Mouse (Mus musculus) ES-Bruce4 (cell line): ENCODE results near the gene Vmn1r58. TPM values are rescaled to one million over a fixed set of nuclear protein-coding genes. Genes with fewer than 3 reads are reported as not detected.

ENCODE experiments used
- H3K27ac ChIP-seq: 2 replicates; pipeline ENCODE4 v1.5.1; 2012; ENCODE audit warnings: low read length, inconsistent platforms; ENCODE audit not compliant: insufficient read depth
- H3K27me3 ChIP-seq: 2 replicates; pipeline ENCODE4 v1.6.1; 2012; ENCODE audit warnings: mild to moderate bottlenecking, low read length, inconsistent platforms; ENCODE audit not compliant: control insufficient read depth, poor library complexity, insufficient read depth, severe bottlenecking
- H3K36me3 ChIP-seq: 2 replicates; pipeline ENCODE4 v1.6.1; 2012; ENCODE audit warnings: inconsistent platforms, mild to moderate bottlenecking, low read length, moderate library complexity; ENCODE audit not compliant: control insufficient read depth, poor library complexity, insufficient read depth, severe bottlenecking
- H3K4me1 ChIP-seq: one replicate; pipeline ENCODE4 v1.8.1; 2011; ENCODE audit warnings: low read length; ENCODE audit not compliant: control insufficient read depth, insufficient read depth
- H3K4me3 ChIP-seq: 2 replicates; pipeline ENCODE4 v1.5.1; 2011; ENCODE audit warnings: low read depth, mild to moderate bottlenecking, low read length
- H3K9ac ChIP-seq: 2 replicates; pipeline ENCODE4 v1.6.1; 2012; ENCODE audit warnings: low read depth, mild to moderate bottlenecking, inconsistent platforms; ENCODE audit not compliant: poor library complexity, severe bottlenecking
- H3K9me3 ChIP-seq: replicated peaks from 2 replicates; pipeline ENCODE4 v1.6.1; 2012; ENCODE audit warnings: mild to moderate bottlenecking, low read length, inconsistent platforms; ENCODE audit not compliant: control insufficient read depth, poor library complexity, insufficient read depth, severe bottlenecking
- CTCF ChIP-seq: IDR thresholded peaks from one replicate; pipeline ENCODE4 v1.8.1; 2011; ENCODE audit warnings: low read depth, low read length
- EP300 ChIP-seq: IDR thresholded peaks from 2 replicates; pipeline ENCODE4 v1.6.1; 2011; ENCODE audit warnings: low read depth, low read length; ENCODE audit not compliant: insufficient read depth
- POLR2A ChIP-seq: IDR thresholded peaks from one replicate; pipeline ENCODE4 v1.8.1; 2011; ENCODE audit warnings: low read length; ENCODE audit not compliant: insufficient read depth
- polyA plus RNA-seq: library from polyadenylated mRNA; stranded (reverse); fragments of >200 nt; gene quantifications from 2 replicates; pipeline ENCODE4 v1.2.4, GENCODE M21; 2011; ENCODE audit warnings: low read depth; ENCODE audit not compliant: missing spikeins, insufficient read depth, insufficient read length

Vmn1r58 gene
- polyA plus RNA-seq, 1 experiment: not detected

DNA sequence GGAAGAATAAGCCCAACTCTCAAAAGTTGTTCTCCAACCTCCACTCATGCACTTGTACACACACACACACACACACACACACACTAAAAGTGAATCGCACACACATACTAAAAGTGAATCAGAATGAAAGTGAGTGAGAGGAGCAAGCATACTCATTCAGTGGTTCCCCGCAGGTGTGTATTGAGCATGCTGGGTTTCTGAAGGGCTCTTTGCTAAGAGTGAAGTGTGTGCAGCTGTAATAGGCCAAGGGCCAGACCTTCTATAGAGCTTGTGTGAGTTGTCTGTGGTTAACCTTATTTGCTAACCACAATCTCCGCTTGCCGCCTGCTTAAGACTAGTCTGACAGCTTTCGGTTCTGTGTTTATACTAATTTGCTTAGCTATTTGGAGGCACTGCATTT, 49.6 kb downstream of the Vmn1r58 start:
- TF ChIP-seq EP300 (no peak), POLR2A (no peak), CTCF (no peak)
- no peak overlapping the region for H3K9ac ChIP-seq
- H3K27me3 ChIP-seq: no peaks in the 10 kb centered on the region
- H3K4me1 ChIP-seq: no peaks in the 10 kb centered on the region
- H3K4me3 ChIP-seq: no peak overlapping the region
- H3K9me3 ChIP-seq: 0 out of 2 replicates have a peak, but pooled peaks cover 2% of the 10 kb centered on the region
- H3K27ac ChIP-seq: no peak overlapping the region
- no peaks in the 10 kb centered on the region for H3K36me3 ChIP-seq

Other genes with a start within 250 kb of the Vmn1r58 start
- not detected in 2 replicates for gene Vmn1r56, start 216.6 kb downstream of the Vmn1r58 start, polyA plus RNA-seq
- not detected in 2 replicates for gene Vmn1r57, start 194.9 kb downstream of the Vmn1r58 start, polyA plus RNA-seq
- gene Gm5065, start 62.9 kb downstream of the Vmn1r58 start, polyA plus RNA-seq: not detected in 2 replicates
- gene Nlrp2, start 62.4 kb downstream of the Vmn1r58 start, polyA plus RNA-seq: not detected in 2 replicates
- not detected in 2 replicates for gene Vmn1r59, start 43.4 kb upstream of the Vmn1r58 start, polyA plus RNA-seq
- gene Vmn2r28, start 80.6 kb upstream of the Vmn1r58 start, polyA plus RNA-seq: not detected in 2 replicates
- not detected in 2 replicates for gene Vmn1r60, start 133.9 kb upstream of the Vmn1r58 start, polyA plus RNA-seq
- gene Vmn1r61, start 199.9 kb upstream of the Vmn1r58 start, polyA plus RNA-seq: 0.12 TPM in 1 of 2 replicates, not detected in the other